Mouse (Mus musculus): Measurements from ENCODE around the gene Dhx32.

GRCm38 (mm10) chr7:133768027-133768426 lies 14.5 kb downstream of the Dhx32 start:
- no peak for TF ChIP-seq POLR2A (IDR thresholded peaks at IDR 0.05; ENCODE audit: borderline replicate concordance, control insufficient read depth, low read depth, low read length)
- no peak for TF ChIP-seq CTCF (IDR thresholded peaks at IDR 0.05; ENCODE audit: control insufficient read depth, insufficient read depth, low read length)

Data from bone marrow, adult 2 months (tissue).